Mouse (Mus musculus): ENCODE results near the gene Cnot2.

Gene Cnot2

GRCm38 (mm10) chr10:116562210-116562609 lies 19.1 kb downstream of the Cnot2 start:
- no peak for DNase-seq (ENCODE audit: low read depth)

- no peak for DNase-seq (ENCODE audit: low read depth)
Observed at GRCm38 (mm10) chr10:116559171-116559570, 22.1 kb downstream of the Cnot2 start.

GRCm38 (mm10) chr10:116557166-116557565 lies 24.1 kb downstream of the Cnot2 start:
- no peak for DNase-seq (ENCODE audit: low read depth)

GRCm38 (mm10) chr10:116554434-116554833 lies 26.9 kb downstream of the Cnot2 start:
- no peak for DNase-seq (ENCODE audit: low read depth)

- DNase-seq (ENCODE audit: low read depth), result no peak
Observed at GRCm38 (mm10) chr10:116547958-116548357, 33.4 kb downstream of the Cnot2 start.

- no peak for DNase-seq (ENCODE audit: low read depth)
Observed at GRCm38 (mm10) chr10:116546177-116546576, 35.1 kb downstream of the Cnot2 start.

GRCm38 (mm10) chr10:116543061-116543460 lies 38.2 kb downstream of the Cnot2 start:
- no peak for DNase-seq (ENCODE audit: low read depth)

- DNase-seq (ENCODE audit: low read depth), result no peak
Observed at GRCm38 (mm10) chr10:116540750-116541149, 40.6 kb downstream of the Cnot2 start.

GRCm38 (mm10) chr10:116537495-116537894 lies 43.8 kb downstream of the Cnot2 start:
- no peak for DNase-seq (ENCODE audit: low read depth)

- DNase-seq (ENCODE audit: low read depth), result no peak
Observed at GRCm38 (mm10) chr10:116534278-116534677, 47.0 kb downstream of the Cnot2 start.

- DNase-seq (ENCODE audit: low read depth), result no peak
Observed at GRCm38 (mm10) chr10:116532561-116532960, 48.8 kb downstream of the Cnot2 start.

- DNase-seq (ENCODE audit: low read depth), result no peak
Observed at GRCm38 (mm10) chr10:116531063-116531462, 50.2 kb downstream of the Cnot2 start.

- no peak for DNase-seq (ENCODE audit: low read depth)
Observed at GRCm38 (mm10) chr10:116519588-116519987, 61.7 kb downstream of the Cnot2 start.

GRCm38 (mm10) chr10:116515590-116515989 lies 65.7 kb downstream of the Cnot2 start:
- DNase-seq (ENCODE audit: low read depth), result no peak

- DNase-seq (ENCODE audit: low read depth), result no peak
Observed at GRCm38 (mm10) chr10:116515158-116515557, 66.2 kb downstream of the Cnot2 start.

GRCm38 (mm10) chr10:116513254-116513635 lies 68.1 kb downstream of the Cnot2 start:
- DNase-seq (ENCODE audit: low read depth), result no peak

- no peak for DNase-seq (ENCODE audit: low read depth)
Observed at GRCm38 (mm10) chr10:116512521-116513253, 68.6 kb downstream of the Cnot2 start.

- no peak for DNase-seq (ENCODE audit: low read depth)
Observed at GRCm38 (mm10) chr10:116505303-116506014, 75.9 kb downstream of the Cnot2 start.

- DNase-seq (ENCODE audit: low read depth), result no peak
Observed at GRCm38 (mm10) chr10:116492768-116493167, 88.5 kb downstream of the Cnot2 start.

GRCm38 (mm10) chr10:116486895-116487747 lies 94.2 kb downstream of the Cnot2 start:
- DNase-seq (ENCODE audit: low read depth), result peak; percentile 18

- no peak for DNase-seq (ENCODE audit: low read depth)
Observed at GRCm38 (mm10) chr10:116481917-116482316, 99.4 kb downstream of the Cnot2 start.

- no peak for DNase-seq (ENCODE audit: low read depth)
Observed at GRCm38 (mm10) chr10:116480988-116481387, 100.3 kb downstream of the Cnot2 start.

- no peak for DNase-seq (ENCODE audit: low read depth)
Observed at GRCm38 (mm10) chr10:116476559-116476958, 104.8 kb downstream of the Cnot2 start.

Measured in fibroblast of lung, adult 2 months (primary cell).